ENCODE assay signal across 8 mouse cellular contexts in the genomic region with DNA sequence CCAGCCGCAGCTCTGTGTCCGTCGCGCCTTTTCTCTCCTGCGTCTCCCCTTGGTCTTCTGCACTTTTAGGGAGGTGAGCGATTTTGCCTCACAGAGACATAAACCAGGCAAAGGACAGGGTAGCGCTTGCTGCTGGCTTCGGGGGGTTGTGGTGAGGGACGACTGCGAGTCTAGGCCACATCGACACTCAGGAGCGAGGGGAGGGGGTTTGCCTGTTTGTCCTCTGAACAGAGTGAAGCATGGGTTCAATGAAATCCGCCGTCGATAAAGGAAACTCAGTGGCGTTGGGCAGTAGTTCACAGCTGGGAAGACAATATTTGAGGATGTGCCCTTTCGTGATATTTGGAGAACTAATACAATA. TPM values are rescaled to one million over a fixed set of nuclear protein-coding genes. Genes with fewer than 3 reads are reported as not detected.
DNase-seq lines count a peak whose midpoint lies in the region; ATAC-seq and TF ChIP-seq lines count a peak whose summit lies in the region.

A gene (minus strand): TSS at position 52 of the 361 bp plus-strand sequence.

- H3K4me3 ChIP-seq in midbrain, embryonic 12.5 days: peak within 1 kb of the TSS; percentile 85

- peak; percentile 6 for ATAC-seq in granulocyte monocyte progenitor cell, adult 5-6 weeks (replicated peaks; ENCODE audit: poor library complexity, severe bottlenecking)
- ATAC-seq in midbrain, embryonic 12.5 days (ENCODE audit: low FRiP score, low read depth): peak; percentile 11; the same call in 1 of the 2 replicates

- WGBS in midbrain, embryonic 12.5 days: under 1% methylated on average over 17 of the region's 17 CpGs

- H3K27ac ChIP-seq in midbrain, embryonic 12.5 days (replicated peaks): peak within 1 kb of the TSS; percentile 97

- peaks cover 15% of the 10 kb centered on the region for H3K36me3 ChIP-seq in midbrain, embryonic 12.5 days

- peak within 1 kb of the TSS; percentile 93 for H3K9ac ChIP-seq in midbrain, embryonic 12.5 days (replicated peaks)

- DNase-seq in layer of hippocampus, adult 18-20 months (ENCODE audit: low spot score in 2 of 2): no peak
- DNase-seq in layer of hippocampus, adult 9-10 months (ENCODE audit: low spot score): no peak
- no peak for DNase-seq in brain, embryonic 14.5 days (ENCODE audit: low read depth)
- DNase-seq in layer of hippocampus, adult 8-10 months (ENCODE audit: low spot score in 2 of 2): no peak
- DNase-seq in cerebellum, postnatal 14 days: no peak
- no peak for DNase-seq in cerebellum, postnatal 4 days (ENCODE audit: low spot score in 2 of 2)

- no peak for TF ChIP-seq CTCF in brain, embryonic 14.5 days (IDR thresholded peaks at IDR 0.05; ENCODE audit: borderline replicate concordance, extremely low read depth, insufficient read depth, insufficient read length)

- H3K27me3 ChIP-seq in midbrain, embryonic 12.5 days: no peaks in the 10 kb centered on the region

- peak within 1 kb of the TSS; percentile 77 for H3K4me2 ChIP-seq in midbrain, embryonic 12.5 days (replicated peaks)

- no peak for TF ChIP-seq POLR2A in brain, embryonic 14.5 days (IDR thresholded peaks at IDR 0.05; ENCODE audit: borderline replicate concordance, extremely low read depth, insufficient read depth, insufficient read length, poor library complexity, severe bottlenecking)

- peaks cover 19% of the 10 kb centered on the region for H3K4me1 ChIP-seq in midbrain, embryonic 12.5 days

- H3K9me3 ChIP-seq in midbrain, embryonic 12.5 days: no peaks in the 10 kb centered on the region

RNA-seq across cellular contexts. Expression of the gene that starts here (rescaled TPM):
- 100 to 1,000 TPM; 159 to 161 TPM for total RNA-seq in layer of hippocampus, adult 18-20 months (2021)
- 192 and 231 TPM in 2 replicates for polyA plus RNA-seq in brain, embryonic 14.5 days (2012; rRNA removed)
- 137 and 141 TPM in 2 replicates for total RNA-seq in granulocyte monocyte progenitor cell, adult 5-6 weeks (2014; fragmentation: Nextera tagmentation)
- total RNA-seq in granulocyte monocyte progenitor cell, adult 5-6 weeks (2017): 42.6 and 65.7 TPM in 2 replicates
- total RNA-seq in layer of hippocampus, adult 8-10 months (2022): 100 to 1,000 TPM; 156 to 177 (median 173) TPM
- polyA plus RNA-seq in midbrain, embryonic 12.5 days (2016; fragmentation: Nextera tagmentation; extraction: Ambion mirVana): 224 and 228 TPM in 2 replicates
